Mouse (Mus musculus) NIH3T3 (cell line): ENCODE measurements around the gene Col6a6.
A peak's percentile ranks its signal among the peaks of the same experiment; 100 is the strongest.

Experiments
- DNase-seq: peaks from one replicate; pipeline ENCODE4 v3.0.0-alpha.2; 2012; ENCODE audit warnings: low read depth

Gene Col6a6

GRCm38 (mm10) chr9:105737448-105737847 is 90.5 kb downstream of the Col6a6 start:
- DNase-seq: peak; percentile 14

- DNase-seq: no peak
Observed at GRCm38 (mm10) chr9:105735195-105735594, 92.8 kb downstream of the Col6a6 start.

DNA sequence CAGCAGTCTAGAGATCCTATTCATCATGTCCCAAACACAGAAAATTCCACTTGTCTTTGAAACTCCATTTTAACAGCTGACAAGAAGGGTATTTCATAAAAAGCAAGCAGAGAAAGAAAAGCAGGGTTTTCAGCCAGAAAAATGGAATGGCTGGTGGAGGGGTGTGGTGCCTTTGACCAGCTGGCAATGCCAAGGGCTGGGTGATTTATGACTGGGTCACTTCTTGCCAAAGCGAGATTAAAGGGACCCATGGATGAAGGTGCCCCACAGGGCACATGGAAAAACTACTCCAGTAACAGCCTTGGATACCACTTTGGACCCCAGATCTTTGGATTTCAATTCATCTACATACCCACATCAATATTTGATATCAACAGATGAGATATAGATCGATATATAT is 93.3 kb downstream of the Col6a6 start:
- no peak for DNase-seq

DNA sequence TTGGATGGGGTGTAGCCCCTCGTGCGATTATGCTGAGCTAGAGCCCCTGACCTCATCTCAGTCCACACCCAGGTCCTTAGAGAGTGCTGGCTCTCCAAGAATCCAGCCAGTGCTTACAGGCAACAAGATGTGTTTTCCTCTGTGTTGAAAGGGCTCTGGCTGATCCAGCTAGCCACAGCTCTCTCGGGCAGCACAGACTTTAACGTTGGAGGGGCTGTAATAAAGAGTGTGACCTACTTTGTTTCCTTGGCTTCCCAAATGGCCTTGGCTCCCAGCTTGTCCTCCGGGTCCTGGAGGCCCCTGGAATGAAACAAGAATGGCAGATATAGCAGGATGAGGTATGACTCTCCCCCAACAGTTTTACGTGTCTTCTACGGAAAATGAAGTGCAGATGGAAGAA is 96.0 kb downstream of the Col6a6 start:
- DNase-seq: no peak

DNA sequence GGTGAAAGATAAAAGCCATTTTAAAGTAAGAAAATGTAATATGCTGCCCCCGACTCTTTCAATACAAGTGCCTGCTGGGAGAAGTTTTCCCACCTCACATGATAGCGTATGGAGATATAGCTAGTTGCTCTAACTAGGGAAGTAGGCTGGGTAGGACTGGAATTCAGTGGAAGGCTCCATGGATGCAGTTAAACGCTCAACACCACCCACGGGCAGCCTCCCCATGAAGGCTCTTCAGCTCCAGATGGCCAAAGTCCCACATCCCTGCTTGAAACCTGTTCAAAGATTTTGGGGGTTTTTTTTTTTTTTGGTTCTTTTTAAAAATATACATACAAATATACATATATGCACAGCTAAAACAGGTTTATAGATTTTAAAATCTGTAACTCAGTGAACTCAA is 107.5 kb downstream of the Col6a6 start:
- DNase-seq: no peak

GRCm38 (mm10) chr9:105719851-105720395 is 108.0 kb downstream of the Col6a6 start:
- no peak for DNase-seq

- no peak for DNase-seq
Observed at GRCm38 (mm10) chr9:105719367-105719766, 108.6 kb downstream of the Col6a6 start.

GRCm38 (mm10) chr9:105712049-105712448 is 115.9 kb downstream of the Col6a6 start:
- no peak for DNase-seq

GRCm38 (mm10) chr9:105705011-105705410 is 122.9 kb downstream of the Col6a6 start:
- DNase-seq: no peak

DNA sequence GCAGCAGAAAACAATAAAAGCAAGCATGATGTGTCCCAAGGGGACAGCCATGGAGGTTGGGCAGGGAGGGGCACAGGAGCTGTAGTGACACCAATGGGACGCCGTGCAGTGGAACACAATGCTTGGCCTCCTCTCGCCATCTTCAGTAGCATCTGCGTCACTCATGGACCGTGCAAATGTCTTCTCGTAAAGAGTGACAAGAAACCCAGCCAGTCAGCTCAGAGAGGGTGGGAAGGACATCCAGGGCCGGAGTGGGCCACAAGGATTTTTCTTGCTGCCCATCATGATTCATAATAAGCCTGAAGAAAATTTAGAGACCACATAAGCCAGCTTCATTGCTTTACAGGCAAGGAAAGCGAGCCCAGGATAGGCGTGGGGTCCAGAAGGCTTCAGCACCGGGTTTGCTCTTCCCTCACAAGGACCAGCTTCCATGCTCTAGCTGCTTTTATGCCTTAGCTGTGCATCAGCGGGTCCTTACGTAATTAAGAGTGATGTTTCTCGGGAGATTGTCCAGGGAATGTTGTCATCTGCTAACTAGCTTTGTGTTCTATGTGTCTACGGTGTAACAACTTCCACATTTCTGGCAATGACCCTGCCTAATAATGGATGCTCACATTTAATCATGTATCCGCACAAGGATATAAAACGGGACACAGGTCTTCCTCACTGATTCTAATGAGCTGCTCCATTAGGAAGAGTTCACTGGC is 123.6 kb downstream of the Col6a6 start:
- DNase-seq: peak; percentile 73

DNA sequence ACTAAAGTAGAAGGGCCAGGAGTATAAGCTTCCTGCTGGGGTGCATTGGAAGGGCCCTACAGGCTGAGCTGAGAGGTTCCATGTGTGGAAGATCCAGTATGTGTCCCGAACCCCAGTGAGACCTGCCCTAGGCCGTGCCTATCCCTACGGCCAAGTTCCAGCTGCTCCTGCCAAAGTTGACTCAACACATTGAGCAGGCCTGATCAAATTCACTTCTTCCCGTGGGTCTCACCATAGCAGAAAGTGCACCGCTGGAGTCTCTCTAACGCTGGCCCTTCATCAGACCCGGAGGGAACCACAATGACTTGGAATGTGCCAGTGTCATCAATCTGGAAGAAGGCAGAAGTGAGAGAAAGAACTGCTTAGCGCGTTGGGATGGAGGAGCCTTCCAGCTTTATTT is 126.0 kb downstream of the Col6a6 start:
- DNase-seq: peak; percentile 79

DNA sequence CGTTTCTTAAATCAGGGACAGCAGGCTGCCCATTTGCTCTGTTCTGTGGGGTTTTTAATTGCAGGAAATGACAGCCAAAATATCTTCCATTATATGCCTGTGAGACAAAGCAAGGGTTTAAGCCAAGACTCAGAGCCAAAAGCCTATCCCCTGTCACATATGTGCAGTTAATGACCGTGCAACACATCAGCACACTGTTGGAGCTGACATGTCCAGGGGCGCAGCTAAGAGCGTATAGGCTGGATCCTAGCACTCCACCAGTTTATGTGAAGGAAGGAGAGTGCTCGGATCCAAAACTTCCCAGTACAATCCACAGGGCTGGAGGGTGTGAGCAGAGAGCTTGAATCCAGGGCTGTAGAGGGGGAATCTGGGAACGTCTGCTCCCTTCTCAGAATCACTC is 127.3 kb downstream of the Col6a6 start:
- no peak for DNase-seq

DNA sequence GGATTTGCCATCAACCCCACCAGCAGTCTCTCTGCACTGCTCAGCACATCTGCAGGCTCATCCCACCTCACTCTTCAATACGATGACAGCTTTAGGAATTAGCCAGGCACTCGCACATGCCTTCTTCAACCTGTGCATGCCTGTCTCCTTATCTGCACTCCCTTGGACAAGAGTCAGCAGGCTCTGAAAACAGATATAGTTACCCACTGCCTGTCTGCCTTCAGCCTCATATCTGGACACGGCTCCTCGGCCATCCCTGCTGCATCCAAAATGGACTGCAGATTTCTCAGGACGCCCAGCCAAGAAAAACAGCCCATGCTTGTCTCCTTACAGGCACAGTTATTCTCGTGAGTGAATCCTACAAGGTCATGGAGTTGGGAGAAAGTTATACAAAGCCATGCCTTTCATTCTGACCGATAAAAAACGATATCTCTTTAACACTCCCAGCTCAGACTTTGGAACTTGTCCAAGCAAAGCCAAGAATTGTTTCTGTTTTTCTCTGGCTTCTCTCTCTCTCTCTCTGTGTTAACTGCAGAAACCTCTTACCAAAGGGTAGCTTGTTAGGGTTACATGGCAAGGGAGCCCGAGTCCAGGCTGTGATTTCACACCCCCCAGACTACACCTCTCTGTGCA is 130.1 kb downstream of the Col6a6 start:
- peak; percentile 73 for DNase-seq

DNA sequence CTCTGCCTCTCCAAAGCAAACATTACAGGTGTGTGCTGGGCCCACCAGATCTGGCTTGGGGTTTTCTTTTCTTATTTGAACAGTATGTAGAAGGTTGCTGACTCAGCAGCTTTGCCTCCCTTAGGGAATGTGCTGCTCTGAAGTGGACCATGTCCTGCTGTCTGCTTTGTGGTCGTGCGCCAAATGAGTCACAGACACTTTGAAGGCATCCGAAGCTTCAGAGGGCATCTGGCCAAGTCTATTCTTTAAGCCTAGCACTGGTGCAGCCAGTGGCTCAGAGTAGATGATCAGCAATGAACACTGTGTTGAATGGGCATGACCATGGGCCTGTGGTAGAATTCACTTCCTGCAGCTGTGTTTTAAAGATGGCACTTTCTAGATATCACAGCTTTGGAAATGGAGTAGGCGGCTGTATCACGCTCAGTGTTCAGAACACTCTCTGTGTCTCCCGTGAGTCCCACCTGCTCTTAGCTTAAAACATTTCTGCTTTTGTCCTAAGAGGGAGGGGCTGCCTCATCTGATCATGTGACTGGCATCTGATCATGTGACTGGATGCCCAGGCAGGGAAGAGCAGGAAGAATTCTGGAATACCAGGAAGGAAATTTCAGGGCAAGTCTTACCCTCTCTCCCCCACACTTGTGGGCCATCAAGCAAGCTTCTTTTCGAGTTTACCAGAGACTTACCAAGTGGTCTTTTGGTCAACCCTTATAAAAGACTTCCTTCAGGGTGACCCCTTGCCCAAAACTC is 131.0 kb downstream of the Col6a6 start:
- DNase-seq: peak; percentile 62

DNA sequence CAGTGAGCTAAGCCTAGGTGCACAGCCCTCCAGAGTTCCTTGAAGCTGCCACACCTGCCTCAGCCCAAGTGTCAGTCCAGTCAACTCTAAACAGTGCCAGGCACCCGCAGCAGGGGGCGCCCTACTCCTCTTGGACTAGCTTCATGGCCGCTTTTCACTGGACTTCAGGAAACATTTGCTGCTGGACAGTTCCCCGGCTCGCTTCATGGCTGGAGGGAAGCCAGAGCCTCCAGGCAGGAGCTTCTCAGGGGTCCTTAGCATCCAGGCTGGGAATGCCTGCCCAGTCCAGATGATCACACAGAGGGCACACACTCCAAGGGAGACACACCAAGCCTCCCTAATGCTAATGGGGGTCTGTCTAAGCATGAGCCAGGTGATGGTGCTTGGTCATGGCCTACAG is 134.1 kb downstream of the Col6a6 start:
- DNase-seq: peak; percentile 89

DNA sequence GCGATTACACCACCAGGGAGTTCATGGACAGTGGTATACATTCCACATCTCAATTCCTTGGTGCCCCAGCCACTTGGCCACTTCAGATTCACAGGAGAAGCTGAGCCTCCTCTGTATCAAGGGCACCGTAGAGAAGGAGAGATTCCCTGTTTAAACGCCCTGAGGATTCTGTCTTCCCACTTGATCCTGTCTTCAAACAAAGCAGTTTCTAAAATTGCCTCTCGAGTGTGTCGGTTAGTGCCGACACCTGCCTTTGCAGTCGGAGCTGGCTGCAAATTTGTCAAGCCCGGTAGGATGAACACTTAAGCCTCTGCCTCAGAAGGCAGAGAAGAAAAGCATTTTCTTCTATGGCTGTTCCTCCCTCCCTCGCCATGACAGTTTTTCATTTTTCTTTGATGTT is 134.9 kb downstream of the Col6a6 start:
- no peak for DNase-seq

- no peak for DNase-seq
Observed at GRCm38 (mm10) chr9:105692472-105692871, 135.5 kb downstream of the Col6a6 start.

DNA sequence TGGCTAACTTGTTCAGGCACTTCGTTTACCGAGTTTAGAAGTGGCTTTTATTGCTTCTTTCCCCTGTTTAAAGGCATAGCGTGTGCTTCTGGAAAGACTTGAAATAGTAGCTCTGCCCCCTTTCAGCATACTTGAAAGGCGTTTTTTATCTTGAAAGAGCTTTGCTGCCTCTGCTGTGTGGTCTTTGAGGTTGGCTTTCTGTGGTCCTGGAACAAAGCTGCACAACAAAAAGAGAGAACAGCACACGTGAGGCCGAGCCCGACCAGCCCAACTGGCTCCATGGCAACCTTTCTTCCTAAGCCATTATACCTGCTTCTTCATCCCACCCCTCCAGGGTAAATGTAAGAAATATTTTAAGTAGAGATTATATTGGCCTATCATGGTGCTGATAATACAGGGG is 138.5 kb downstream of the Col6a6 start:
- no peak for DNase-seq

DNA sequence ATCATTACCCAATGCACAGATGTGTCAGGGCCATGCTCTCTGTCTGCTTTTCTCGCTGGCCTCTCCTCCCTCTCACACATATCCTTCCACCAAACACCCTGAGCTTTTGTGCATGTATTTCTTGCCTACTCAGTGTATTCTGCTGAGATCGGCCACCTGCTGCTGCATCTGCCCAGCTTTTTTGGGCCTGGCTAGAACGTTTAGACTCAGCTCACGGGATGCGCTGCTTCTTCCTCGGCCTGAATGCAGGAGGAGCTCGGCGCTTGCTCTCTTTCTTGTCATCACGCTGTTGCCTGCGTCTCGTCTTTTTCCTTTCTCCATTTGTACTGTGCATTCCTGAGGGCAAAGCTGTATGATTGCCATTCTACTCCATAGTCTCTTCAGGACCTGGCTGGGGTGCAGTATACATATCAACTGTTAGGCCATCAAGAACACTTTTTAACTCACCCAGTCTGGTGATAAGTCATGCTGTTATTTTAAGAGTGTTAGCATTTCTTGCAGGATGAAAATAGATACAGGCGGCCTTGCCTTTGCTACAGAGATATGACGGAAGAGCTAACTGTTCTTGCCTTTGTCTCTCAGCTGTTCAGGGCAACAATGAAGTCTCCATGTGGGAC is 143.3 kb downstream of the Col6a6 start:
- DNase-seq: no peak

DNA sequence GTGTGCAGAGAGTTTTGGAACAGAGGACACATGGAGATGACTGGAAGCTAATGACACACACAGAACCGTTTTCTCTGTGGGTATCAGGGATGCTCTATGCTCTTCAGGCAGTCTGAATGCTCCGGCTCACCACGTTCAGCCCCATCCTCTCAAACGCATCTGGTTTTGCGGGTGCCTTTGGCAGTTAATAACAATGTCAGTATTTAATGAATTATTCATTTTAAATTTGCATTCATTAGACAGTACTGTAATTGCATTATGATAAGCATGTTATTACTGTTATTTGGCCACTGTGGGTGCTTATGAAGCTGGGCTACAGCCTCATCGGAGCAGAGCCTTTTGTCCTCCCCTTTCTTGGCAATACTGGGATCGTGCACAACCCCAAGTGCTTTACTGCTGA is 146.6 kb downstream of the Col6a6 start:
- no peak for DNase-seq

DNA sequence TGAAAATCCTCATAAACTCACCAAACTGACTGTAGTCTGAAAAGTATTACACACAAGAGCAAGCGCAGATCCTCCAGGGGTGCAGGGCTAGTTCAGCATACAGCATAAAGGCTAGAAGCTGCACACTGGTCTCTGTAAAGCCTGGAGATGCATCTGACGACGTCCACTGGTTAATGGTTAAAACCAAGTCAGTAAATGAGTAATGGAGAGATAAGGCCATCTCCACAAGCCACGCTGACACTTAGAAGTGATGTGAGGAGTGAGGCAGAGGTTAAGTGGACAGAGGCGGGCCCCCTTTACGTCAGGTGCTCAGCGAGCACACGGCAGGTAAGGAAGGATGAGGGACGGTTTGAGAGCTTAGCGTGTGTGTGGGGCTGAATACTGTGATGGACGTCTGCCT is 152.0 kb downstream of the Col6a6 start:
- no peak for DNase-seq

- DNase-seq: no peak
Observed at GRCm38 (mm10) chr9:105672032-105672431, 155.9 kb downstream of the Col6a6 start.

DNA sequence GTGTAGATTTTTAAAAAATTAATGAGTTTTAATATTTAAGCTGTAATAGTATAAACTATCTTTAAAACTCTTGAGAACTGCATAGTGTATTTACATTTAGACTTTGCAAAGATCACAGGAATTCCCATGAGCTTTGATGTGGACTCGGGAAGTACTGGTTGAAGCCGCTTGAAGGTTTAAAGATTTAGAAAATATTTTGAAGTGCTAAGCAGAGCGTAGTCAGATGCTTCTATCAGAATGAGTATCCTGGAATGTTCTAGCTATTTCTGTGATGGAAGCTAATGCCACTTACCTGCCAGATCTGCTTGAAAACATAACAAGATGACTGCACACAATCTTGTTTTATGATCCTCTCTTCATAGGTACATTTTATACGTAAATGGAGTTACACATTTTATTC is 157.0 kb downstream of the Col6a6 start:
- no peak for DNase-seq
